Mouse (Mus musculus) CH12.LX (cell line): ENCODE data around the gene Rpusd4.

ENCODE experiments used
- E2F4 ChIP-seq: IDR thresholded peaks from 2 replicates; pipeline ENCODE4 v1.6.1; 2011; ENCODE audit warnings: low read depth, low read length, improper control_type of control experiment; ENCODE audit not compliant: insufficient replicate concordance
- ELF1 ChIP-seq: IDR thresholded peaks from 2 replicates; pipeline ENCODE4 v1.6.1; 2014; ENCODE audit warnings: low read depth, mild to moderate bottlenecking, inconsistent platforms, low read length, improper control_type of control experiment
- HCFC1 ChIP-seq: IDR thresholded peaks from 2 replicates; pipeline ENCODE4 v1.6.1; 2012; ENCODE audit warnings: low read depth, mild to moderate bottlenecking, inconsistent platforms, low read length, improper control_type of control experiment
- MAFK ChIP-seq: IDR thresholded peaks from 2 replicates; pipeline ENCODE4 v1.6.1; 2011; ENCODE audit warnings: low read length, improper control_type of control experiment; ENCODE audit not compliant: insufficient replicate concordance
- POLR2A ChIP-seq: IDR thresholded peaks from 2 replicates; pipeline ENCODE4 v1.6.1; 2011; ENCODE audit warnings: low read depth, mild to moderate bottlenecking, improper control_type of control experiment, low read length

DNA sequence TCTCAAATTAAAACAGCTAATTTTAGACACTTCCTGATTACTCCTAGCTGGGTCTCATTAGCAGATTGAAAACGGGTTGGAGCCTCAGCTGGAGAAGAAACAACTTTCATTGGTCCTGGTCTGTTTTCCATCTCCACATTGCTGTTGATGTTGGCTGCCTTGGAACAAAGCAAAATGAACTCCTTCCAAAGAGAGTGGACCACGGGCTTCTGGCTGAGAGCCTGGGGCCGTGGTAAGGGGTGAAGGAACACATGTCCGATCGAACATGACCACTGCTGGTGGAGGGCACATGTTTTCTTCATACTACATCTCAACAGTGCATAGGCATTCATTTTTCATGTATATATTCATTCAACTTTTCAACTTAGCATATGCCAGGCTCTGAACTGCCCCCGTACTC is 42.7 kb downstream of the Rpusd4 start:
- TF ChIP-seq E2F4: no peak
- no peak for TF ChIP-seq ELF1
- no peak for TF ChIP-seq HCFC1
- no peak for TF ChIP-seq POLR2A
- no peak for TF ChIP-seq MAFK
